Mouse (Mus musculus): ENCODE data around the gene Slc19a2. TPM values are rescaled to one million over a fixed set of nuclear protein-coding genes. Genes with fewer than 3 reads are reported as not detected.

Gene Slc19a2
- total RNA-seq, 1 experiment = 93.3 TPM

DNA sequence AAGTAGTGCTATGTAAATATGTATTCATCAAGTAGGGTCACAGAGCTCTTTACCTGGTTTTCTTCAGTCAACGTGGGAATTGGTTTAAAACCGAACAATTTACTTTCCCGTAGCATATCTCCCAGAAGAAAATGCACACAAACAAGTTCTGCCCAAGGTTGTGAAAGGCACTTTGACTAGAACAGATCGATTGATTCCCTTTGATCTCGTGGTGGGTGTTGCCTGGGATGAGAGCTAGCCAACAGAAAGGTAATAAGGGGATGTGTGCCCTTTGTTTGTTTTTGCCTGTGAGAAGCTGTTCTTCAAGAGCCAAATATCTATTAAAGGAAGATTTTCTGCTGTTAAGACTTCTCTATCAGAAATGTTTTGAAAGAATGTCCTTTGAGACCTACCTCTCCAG is 3.7 kb downstream of the Slc19a2 start:
- Histone ChIP-seq H3K9ac (ENCODE audit: insufficient read depth, low read depth, low read length, poor library complexity, severe bottlenecking) (no peak overlapping the region), H3K27ac (ENCODE audit: insufficient read depth, low read depth, low read length, poor library complexity, severe bottlenecking) (no peak overlapping the region), H3K9me3 (ENCODE audit: control insufficient read depth, insufficient read depth, low read depth, low read length) (no peaks in the 10 kb centered on the region), H3K4me3 (ENCODE audit: insufficient read depth in 1 of 2, low read depth in 1 of 2, low read length in 2 of 2, poor library complexity in 1 of 2, severe bottlenecking in 1 of 2) (no peak overlapping the region), H3K36me3 (ENCODE audit: control insufficient read depth, insufficient read depth, low read length, poor library complexity, severe bottlenecking) (peaks cover 11% of the 10 kb centered on the region), H3K4me1 (ENCODE audit: control insufficient read depth in 2 of 2, insufficient read depth in 2 of 2, low read length in 2 of 2, poor library complexity in 1 of 2) (peaks cover 0 to 4% of the 10 kb centered on the region in 2 experiments; a peak in 2 of 4 replicates)
- in situ Hi-C loops (cut with MboI; ENCODE audit: low sequenced_read_pairs in 2 of 2, unreplicated experiment in 2 of 2) = no loop called here
- TF ChIP-seq CHD2 (IDR thresholded peaks at IDR 0.05; ENCODE audit: low read depth, low read length) (no peak), MAFK (IDR thresholded peaks at IDR 0.05; ENCODE audit: insufficient read depth, low read depth, low read length) (no peak), ZNF384 (IDR thresholded peaks at IDR 0.05; ENCODE audit: low read depth, low read length) (no peak), HCFC1 (IDR thresholded peaks at IDR 0.05; ENCODE audit: borderline replicate concordance, insufficient read depth, low read length) (no peak), ZC3H11A (IDR thresholded peaks at IDR 0.05; ENCODE audit: borderline replicate concordance, low read depth, low read length) (no peak)
- DNase-seq (ENCODE audit: low read depth, low spot score) = no peak

DNA sequence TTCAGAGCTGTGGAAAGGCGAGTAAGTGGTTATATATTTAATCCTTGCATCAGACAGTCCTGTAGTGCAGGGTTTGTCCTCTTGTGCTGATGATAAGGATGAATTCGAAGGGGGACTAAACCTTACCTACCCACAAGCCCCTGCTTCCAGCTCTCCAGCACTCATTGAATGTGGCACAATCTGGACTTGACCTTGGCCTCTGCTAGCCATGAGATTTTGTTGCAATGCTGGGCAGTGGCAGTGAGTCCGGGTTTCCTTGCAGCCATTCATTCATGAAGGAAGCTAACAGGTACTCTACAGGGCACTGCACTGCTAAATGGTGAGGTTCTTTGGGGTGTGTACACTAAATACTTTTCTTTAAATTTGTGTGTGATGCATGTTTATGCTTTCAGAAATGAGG is 6.0 kb downstream of the Slc19a2 start:
- Histone ChIP-seq H3K36me3 (ENCODE audit: control insufficient read depth, insufficient read depth, low read length, poor library complexity, severe bottlenecking) (peaks cover 11% of the 10 kb centered on the region), H3K9me3 (ENCODE audit: control insufficient read depth, insufficient read depth, low read depth, low read length) (no peaks in the 10 kb centered on the region), H3K9ac (ENCODE audit: insufficient read depth, low read depth, low read length, poor library complexity, severe bottlenecking) (no peak overlapping the region), H3K4me3 (ENCODE audit: insufficient read depth in 1 of 2, low read depth in 1 of 2, low read length in 2 of 2, poor library complexity in 1 of 2, severe bottlenecking in 1 of 2) (no peak overlapping the region), H3K4me1 (ENCODE audit: control insufficient read depth in 2 of 2, insufficient read depth in 2 of 2, low read length in 2 of 2, poor library complexity in 1 of 2) (peaks cover 0 to 4% of the 10 kb centered on the region in 2 experiments; a peak in 1 of 4 replicates), H3K27ac (ENCODE audit: insufficient read depth, low read depth, low read length, poor library complexity, severe bottlenecking) (no peak overlapping the region)
- no peak for DNase-seq (ENCODE audit: low read depth, low spot score)
- no peak for TF ChIP-seq MAFK (IDR thresholded peaks at IDR 0.05; ENCODE audit: insufficient read depth, low read depth, low read length)
- no peak for TF ChIP-seq ZNF384 (IDR thresholded peaks at IDR 0.05; ENCODE audit: low read depth, low read length)
- no peak for TF ChIP-seq HCFC1 (IDR thresholded peaks at IDR 0.05; ENCODE audit: borderline replicate concordance, insufficient read depth, low read length)
- no peak for TF ChIP-seq ZC3H11A (IDR thresholded peaks at IDR 0.05; ENCODE audit: borderline replicate concordance, low read depth, low read length)
- no peak for TF ChIP-seq CHD2 (IDR thresholded peaks at IDR 0.05; ENCODE audit: low read depth, low read length)
- in situ Hi-C loops (cut with MboI; ENCODE audit: low sequenced_read_pairs in 2 of 2, unreplicated experiment in 2 of 2) = no loop called here

DNA sequence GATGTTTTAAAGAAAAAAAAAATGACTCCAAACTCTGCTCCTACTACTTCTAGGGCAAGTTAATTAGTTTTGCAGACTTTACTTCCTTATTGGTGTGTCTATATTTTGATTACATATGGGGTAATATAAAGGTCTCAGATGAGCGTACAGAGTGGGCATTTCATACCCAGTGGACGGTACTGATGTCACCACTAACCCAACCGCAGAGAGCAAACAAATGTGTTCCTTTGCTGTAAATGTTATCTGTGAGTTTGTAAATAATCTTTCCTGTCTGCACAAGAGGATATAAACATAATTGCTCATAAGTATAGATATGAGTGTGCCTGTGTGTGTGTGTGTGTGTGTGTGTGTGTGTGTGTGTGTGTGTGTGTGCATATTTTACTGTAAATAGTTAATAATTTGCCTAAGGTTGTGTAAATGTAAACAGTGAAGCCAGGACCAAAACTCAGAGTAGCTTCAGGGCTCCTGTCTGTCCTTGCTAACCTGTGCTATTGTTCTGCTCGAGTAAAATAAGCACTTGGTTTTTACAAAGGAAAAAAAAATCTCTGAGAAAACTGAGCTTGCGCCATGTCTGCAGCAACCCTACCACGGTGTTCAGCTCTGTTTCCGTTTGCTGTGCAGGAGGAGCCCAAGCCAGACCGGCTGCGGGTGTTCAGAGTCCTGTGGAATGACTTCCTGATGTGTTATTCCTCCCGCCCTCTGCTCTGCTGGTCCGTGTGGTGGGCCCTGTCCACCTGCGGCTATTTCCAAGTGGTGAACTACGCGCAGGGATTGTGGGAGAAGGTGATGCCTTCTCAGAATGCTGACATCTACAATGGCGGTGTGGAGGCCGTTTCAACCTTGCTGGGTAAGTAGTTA is 11.6 kb downstream of the Slc19a2 start:
- no peak for TF ChIP-seq ZC3H11A (IDR thresholded peaks at IDR 0.05; ENCODE audit: borderline replicate concordance, low read depth, low read length)
- TF ChIP-seq CHD2 (IDR thresholded peaks at IDR 0.05; ENCODE audit: low read depth, low read length) = no peak
- no peak for TF ChIP-seq MAFK (IDR thresholded peaks at IDR 0.05; ENCODE audit: insufficient read depth, low read depth, low read length)
- no peak for TF ChIP-seq ZNF384 (IDR thresholded peaks at IDR 0.05; ENCODE audit: low read depth, low read length)
- TF ChIP-seq HCFC1 (IDR thresholded peaks at IDR 0.05; ENCODE audit: borderline replicate concordance, insufficient read depth, low read length) = no peak
- H3K36me3 ChIP-seq (ENCODE audit: control insufficient read depth, insufficient read depth, low read length, poor library complexity, severe bottlenecking) = peaks cover 35% of the 10 kb centered on the region
- H3K4me1 ChIP-seq (ENCODE audit: control insufficient read depth in 2 of 2, insufficient read depth in 2 of 2, low read length in 2 of 2, poor library complexity in 1 of 2) = peaks cover 0 to 2% of the 10 kb centered on the region in 2 experiments; a peak in 1 of 4 replicates
- H3K9ac ChIP-seq (ENCODE audit: insufficient read depth, low read depth, low read length, poor library complexity, severe bottlenecking) = peak overlapping the region; percentile 70
- H3K27ac ChIP-seq (ENCODE audit: insufficient read depth, low read depth, low read length, poor library complexity, severe bottlenecking) = no peak overlapping the region
- no peak for DNase-seq (ENCODE audit: low read depth, low spot score)
- in situ Hi-C loops (cut with MboI; ENCODE audit: low sequenced_read_pairs in 2 of 2, unreplicated experiment in 2 of 2) = no loop called here
- H3K4me3 ChIP-seq (ENCODE audit: insufficient read depth in 1 of 2, low read depth in 1 of 2, low read length in 2 of 2, poor library complexity in 1 of 2, severe bottlenecking in 1 of 2) = peak overlapping the region in 1 of 2 experiments; percentile 47; a peak in 2 of 4 replicates
- no peaks in the 10 kb centered on the region for H3K9me3 ChIP-seq (ENCODE audit: control insufficient read depth, insufficient read depth, low read depth, low read length)

DNA sequence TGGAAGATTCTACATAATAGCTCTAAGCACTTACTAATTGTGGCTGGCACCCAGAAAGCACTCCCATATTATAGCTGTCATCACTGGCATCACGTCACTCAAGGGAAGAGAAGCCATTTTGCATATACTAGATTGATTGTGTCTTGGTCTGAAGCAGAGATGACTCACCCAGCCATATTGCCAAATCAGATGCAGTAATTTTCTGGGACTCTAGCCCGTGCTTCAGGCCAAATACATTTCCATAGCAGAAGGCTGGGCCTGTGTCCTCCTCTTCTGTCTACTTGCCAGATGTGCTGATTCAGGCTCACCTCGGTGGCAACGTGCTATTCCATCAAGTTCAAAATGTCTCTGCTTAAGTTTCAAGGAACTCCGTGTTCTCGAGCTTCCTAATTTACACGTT is 12.7 kb downstream of the Slc19a2 start:
- Histone ChIP-seq H3K9me3 (ENCODE audit: control insufficient read depth, insufficient read depth, low read depth, low read length) (no peaks in the 10 kb centered on the region), H3K4me3 (ENCODE audit: insufficient read depth in 1 of 2, low read depth in 1 of 2, low read length in 2 of 2, poor library complexity in 1 of 2, severe bottlenecking in 1 of 2) (no peak overlapping the region), H3K4me1 (ENCODE audit: control insufficient read depth in 2 of 2, insufficient read depth in 2 of 2, low read length in 2 of 2, poor library complexity in 1 of 2) (peaks cover 0 to 2% of the 10 kb centered on the region in 2 experiments; a peak in 1 of 4 replicates), H3K36me3 (ENCODE audit: control insufficient read depth, insufficient read depth, low read length, poor library complexity, severe bottlenecking) (peaks cover 32% of the 10 kb centered on the region), H3K27ac (ENCODE audit: insufficient read depth, low read depth, low read length, poor library complexity, severe bottlenecking) (no peak overlapping the region), H3K9ac (ENCODE audit: insufficient read depth, low read depth, low read length, poor library complexity, severe bottlenecking) (no peak overlapping the region)
- DNase-seq (ENCODE audit: low read depth, low spot score) = no peak
- in situ Hi-C loops (cut with MboI; ENCODE audit: low sequenced_read_pairs in 2 of 2, unreplicated experiment in 2 of 2) = no loop called here
- no peak for TF ChIP-seq ZNF384 (IDR thresholded peaks at IDR 0.05; ENCODE audit: low read depth, low read length)
- TF ChIP-seq HCFC1 (IDR thresholded peaks at IDR 0.05; ENCODE audit: borderline replicate concordance, insufficient read depth, low read length) = no peak
- no peak for TF ChIP-seq ZC3H11A (IDR thresholded peaks at IDR 0.05; ENCODE audit: borderline replicate concordance, low read depth, low read length)
- no peak for TF ChIP-seq MAFK (IDR thresholded peaks at IDR 0.05; ENCODE audit: insufficient read depth, low read depth, low read length)
- no peak for TF ChIP-seq CHD2 (IDR thresholded peaks at IDR 0.05; ENCODE audit: low read depth, low read length)

All from ES-E14 (cell line).